Mouse (Mus musculus) CH12.LX (cell line): ENCODE data around the gene Rnf182. TPM values are rescaled to one million over a fixed set of nuclear protein-coding genes. Genes with fewer than 3 reads are reported as not detected.
A peak's percentile ranks its signal among the peaks of the same experiment; 100 is the strongest.

ENCODE experiments used
- DNase-seq: peaks from one replicate; pipeline ENCODE4 v3.0.0-alpha.2; 2013; ENCODE audit errors: extremely low read depth
- H3K27ac ChIP-seq: 2 replicates; pipeline ENCODE4 v1.5.1; 2012; ENCODE audit warnings: low read depth, mild to moderate bottlenecking, control low read depth, moderate library complexity; ENCODE audit not compliant: insufficient read depth
- H3K27me3 ChIP-seq: replicated peaks from 2 replicates; pipeline ENCODE3; 2012; ENCODE audit warnings: inconsistent platforms
- H3K36me3 ChIP-seq, 2 experiments: replicated peaks in 1 of 2; 2 replicates each; pipeline versions ENCODE3 to v1.6.1; 2012; ENCODE audit warnings: inconsistent platforms in 1 of 2, low read length in 1 of 2, mild to moderate bottlenecking in 1 of 2, mixed read lengths in 1 of 2, moderate library complexity in 1 of 2; ENCODE audit not compliant: control insufficient read depth in 1 of 2, insufficient read depth in 1 of 2
- H3K4me1 ChIP-seq, 2 experiments: 2 replicates each; pipeline ENCODE4 v1.6.1; 2012; ENCODE audit warnings: inconsistent platforms in 1 of 2, moderate library complexity in 1 of 2; ENCODE audit not compliant: insufficient read depth in 2 of 2, control insufficient read depth in 1 of 2
- H3K4me2 ChIP-seq: 2 replicates; pipeline ENCODE4 v1.6.1; 2012; ENCODE audit warnings: low read depth, mild to moderate bottlenecking, control low read depth; ENCODE audit not compliant: poor library complexity, insufficient read depth, severe bottlenecking
- H3K4me3 ChIP-seq, 3 experiments: fragments of 150-350 bp in 1 of 3; sonication (generic) in 1 of 3; replicated peaks in 1 of 3; 2 replicates each; pipeline versions ENCODE3 to v1.5.1; 2011 to 2012; ENCODE audit warnings: low read depth in 2 of 3, low read length in 2 of 3, mild to moderate bottlenecking in 2 of 3, moderate library complexity in 2 of 3, control low read depth in 1 of 3, improper control_type of control experiment in 1 of 3, inconsistent platforms in 1 of 3, mixed read lengths in 1 of 3; ENCODE audit not compliant: poor library complexity in 1 of 3
- H3K79me2 ChIP-seq: replicated peaks from 2 replicates; pipeline ENCODE4 v1.6.1; 2012; ENCODE audit warnings: mild to moderate bottlenecking, moderate library complexity; ENCODE audit not compliant: control insufficient read depth, poor library complexity, insufficient read depth, severe bottlenecking; ENCODE audit errors: extremely low read depth
- H3K9ac ChIP-seq: 2 replicates; pipeline ENCODE4 v1.6.1; 2012; ENCODE audit warnings: low read depth, mild to moderate bottlenecking, control low read depth, moderate library complexity; ENCODE audit not compliant: insufficient read depth
- H3K9me3 ChIP-seq: replicated peaks from 2 replicates; pipeline ENCODE3; 2012; ENCODE audit warnings: low read length, inconsistent platforms, mixed read lengths
- BHLHE40 ChIP-seq: IDR thresholded peaks from 2 replicates; pipeline ENCODE4 v1.6.1; 2011; ENCODE audit warnings: mild to moderate bottlenecking, low read depth, low read length, improper control_type of control experiment
- CHD1 ChIP-seq: IDR thresholded peaks from 2 replicates; pipeline ENCODE4 v1.6.1; 2012; ENCODE audit warnings: low read depth, low read length, improper control_type of control experiment, inconsistent platforms
- CHD2 ChIP-seq: IDR thresholded peaks from 2 replicates; pipeline ENCODE4 v1.6.1; 2011; ENCODE audit warnings: low read length, improper control_type of control experiment
- CTCF ChIP-seq, 2 experiments: IDR thresholded peaks in 1 of 2; conservative IDR thresholded peaks in 1 of 2; 2 replicates each; pipeline ENCODE4 v1.5.1; 2011 to 2012; ENCODE audit warnings: low read depth in 2 of 2, low read length in 2 of 2, improper control_type of control experiment in 1 of 2, inconsistent platforms in 1 of 2, mild to moderate bottlenecking in 1 of 2, moderate library complexity in 1 of 2
- ELF1 ChIP-seq: IDR thresholded peaks from 2 replicates; pipeline ENCODE4 v1.6.1; 2014; ENCODE audit warnings: low read depth, mild to moderate bottlenecking, inconsistent platforms, low read length, improper control_type of control experiment
- EP300 ChIP-seq: IDR thresholded peaks from 2 replicates; pipeline ENCODE4 v1.6.1; 2011; ENCODE audit warnings: low read length, improper control_type of control experiment
- IRF4 ChIP-seq: IDR thresholded peaks from 2 replicates; pipeline ENCODE4 v1.6.1; 2014; ENCODE audit warnings: low read depth, mild to moderate bottlenecking, inconsistent platforms, low read length, improper control_type of control experiment
- JUN ChIP-seq: IDR thresholded peaks from 2 replicates; pipeline ENCODE4 v1.6.1; 2011; ENCODE audit warnings: low read depth, mild to moderate bottlenecking, low read length, improper control_type of control experiment, moderate library complexity; ENCODE audit not compliant: insufficient read depth
- KAT2A ChIP-seq: IDR thresholded peaks from 2 replicates; pipeline ENCODE4 v1.6.1; 2012; ENCODE audit warnings: low read length, improper control_type of control experiment, inconsistent platforms; ENCODE audit not compliant: insufficient replicate concordance
- MAX ChIP-seq: IDR thresholded peaks from 2 replicates; pipeline ENCODE4 v1.6.1; 2011; ENCODE audit warnings: low read length, improper control_type of control experiment
- MEF2A ChIP-seq: IDR thresholded peaks from 2 replicates; pipeline ENCODE4 v1.6.1; 2014; ENCODE audit warnings: low read depth, mild to moderate bottlenecking, inconsistent platforms, low read length, improper control_type of control experiment, borderline replicate concordance
- MYC ChIP-seq: IDR thresholded peaks from 2 replicates; pipeline ENCODE4 v1.6.1; 2011; ENCODE audit warnings: low read depth, mild to moderate bottlenecking, improper control_type of control experiment, low read length
- NELFE ChIP-seq: IDR thresholded peaks from 2 replicates; pipeline ENCODE4 v1.6.1; 2011; ENCODE audit warnings: low read depth, low read length, improper control_type of control experiment
- RAD21 ChIP-seq: IDR thresholded peaks from 2 replicates; pipeline ENCODE4 v1.6.1; 2011; ENCODE audit warnings: low read depth, mild to moderate bottlenecking, low read length, improper control_type of control experiment, moderate library complexity
- RCOR1 ChIP-seq: conservative IDR thresholded peaks from 2 replicates; pipeline ENCODE4 v1.6.1; 2012; ENCODE audit warnings: low read depth, mild to moderate bottlenecking, inconsistent platforms, low read length, improper control_type of control experiment
- SIN3A ChIP-seq: IDR thresholded peaks from 2 replicates; pipeline ENCODE4 v1.6.1; 2012; ENCODE audit warnings: low read length, improper control_type of control experiment, inconsistent platforms
- SMC3 ChIP-seq: IDR thresholded peaks from 2 replicates; pipeline ENCODE4 v1.6.1; 2011; ENCODE audit warnings: low read depth, low read length, improper control_type of control experiment
- TBP ChIP-seq: conservative IDR thresholded peaks from 2 replicates; pipeline ENCODE4 v1.6.1; 2011; ENCODE audit warnings: low read depth, low read length, improper control_type of control experiment
- TCF12 ChIP-seq: IDR thresholded peaks from 2 replicates; pipeline ENCODE4 v1.6.1; 2014; ENCODE audit warnings: low read depth, mild to moderate bottlenecking, inconsistent platforms, low read length, improper control_type of control experiment
- UBTF ChIP-seq: IDR thresholded peaks from 2 replicates; pipeline ENCODE4 v1.6.1; 2012; ENCODE audit warnings: low read depth, mild to moderate bottlenecking, inconsistent platforms, low read length, improper control_type of control experiment, moderate library complexity
- ZC3H11A ChIP-seq: IDR thresholded peaks from 2 replicates; pipeline ENCODE4 v1.6.1; 2012; ENCODE audit warnings: low read depth, mild to moderate bottlenecking, inconsistent platforms, low read length, improper control_type of control experiment
- ZKSCAN1 ChIP-seq: IDR thresholded peaks from 2 replicates; pipeline ENCODE4 v1.6.1; 2012; ENCODE audit warnings: low read depth, inconsistent platforms, low read length, improper control_type of control experiment, borderline replicate concordance
- ZNF384 ChIP-seq: IDR thresholded peaks from 2 replicates; pipeline ENCODE4 v1.6.1; 2012; ENCODE audit warnings: low read depth, low read length, improper control_type of control experiment, inconsistent platforms
- dilution Hi-C: fragments of 300-500 bp; cut with MboI; formaldehyde crosslinking; loops from 2 replicates; pipeline ENCODE4 v1.14.3; 2020; ENCODE audit warnings: low sequenced_read_pairs; ENCODE audit not compliant: extremely low pct_unique_long_range_greater_than_20kb, extremely low pct_ligation_motif_present
- in situ Hi-C: fragments of 300-500 bp; cut with MboI; formaldehyde crosslinking; loops from 3 replicates; pipeline ENCODE4 v1.14.3; 2019; ENCODE audit warnings: low sequenced_read_pairs, low pct_ligation_motif_present, low pct_unique_long_range_greater_than_20kb, mixed read lengths
- polyA plus RNA-seq: library from polyadenylated mRNA; unstranded; fragments of >175 nt; gene quantifications from 2 replicates; pipeline ENCODE4 v1.2.1, GENCODE M21; 2012; ENCODE audit warnings: low read depth; ENCODE audit not compliant: insufficient read length
- total RNA-seq, 2 experiments: library from RNA; depleted of rRNA; stranded (reverse); fragments of 300-350 nt in 1 of 2; fragments of >200 nt in 1 of 2; gene quantifications; 2 replicates each; pipeline ENCODE4 v1.2.3; 2012 to 2014

The Rnf182 gene
- total and polyA plus RNA-seq, 3 experiments = not detected

DNA sequence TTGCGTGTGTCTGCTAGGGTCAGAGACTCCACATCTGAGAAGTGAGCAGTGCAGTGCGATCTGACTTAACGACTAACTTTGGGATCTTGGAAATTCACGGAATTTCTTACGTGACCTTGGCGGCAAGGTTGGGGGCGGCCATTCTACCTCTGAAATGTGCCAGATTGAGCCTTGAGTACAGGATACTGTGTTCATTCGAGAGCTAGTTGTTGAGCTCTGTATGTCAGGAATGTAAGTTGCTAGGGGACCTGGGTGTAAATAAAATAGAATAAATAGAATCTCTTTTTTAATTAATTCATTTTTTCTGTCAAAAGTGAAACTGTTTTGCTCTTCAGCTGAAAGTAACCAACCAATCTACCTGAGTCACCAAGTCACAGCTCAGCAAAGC lies 22.8 kb upstream of the Rnf182 start:
- no peak overlapping the region for H3K27ac ChIP-seq
- H3K27me3 ChIP-seq = no peaks in the 10 kb centered on the region
- H3K4me3 ChIP-seq = no peak overlapping the region
- in situ Hi-C loops (no loop called here), dilution Hi-C loops (no loop called here)
- H3K9me3 ChIP-seq = no peaks in the 10 kb centered on the region
- DNase-seq = no peak
- H3K4me2 ChIP-seq = no peak overlapping the region
- no peaks in the 10 kb centered on the region for H3K79me2 ChIP-seq
- no peak overlapping the region for H3K9ac ChIP-seq
- H3K4me1 ChIP-seq = no peaks in the 10 kb centered on the region
- H3K36me3 ChIP-seq = no peaks in the 10 kb centered on the region
- no peak for TF ChIP-seq JUN
- TF ChIP-seq MYC = no peak
- no peak for TF ChIP-seq RCOR1
- no peak for TF ChIP-seq MEF2A
- TF ChIP-seq IRF4 = no peak
- TF ChIP-seq TBP = no peak
- no peak for TF ChIP-seq RAD21
- TF ChIP-seq ELF1 = no peak
- no peak for TF ChIP-seq SMC3
- TF ChIP-seq ZKSCAN1 = no peak
- TF ChIP-seq KAT2A = no peak
- no peak for TF ChIP-seq MAX
- no peak for TF ChIP-seq SIN3A
- no peak for TF ChIP-seq EP300
- no peak for TF ChIP-seq UBTF
- TF ChIP-seq CHD2 = no peak
- no peak for TF ChIP-seq ZNF384
- no peak for TF ChIP-seq NELFE
- TF ChIP-seq TCF12 = no peak
- TF ChIP-seq, all 38 proteins: peak for 0

DNA sequence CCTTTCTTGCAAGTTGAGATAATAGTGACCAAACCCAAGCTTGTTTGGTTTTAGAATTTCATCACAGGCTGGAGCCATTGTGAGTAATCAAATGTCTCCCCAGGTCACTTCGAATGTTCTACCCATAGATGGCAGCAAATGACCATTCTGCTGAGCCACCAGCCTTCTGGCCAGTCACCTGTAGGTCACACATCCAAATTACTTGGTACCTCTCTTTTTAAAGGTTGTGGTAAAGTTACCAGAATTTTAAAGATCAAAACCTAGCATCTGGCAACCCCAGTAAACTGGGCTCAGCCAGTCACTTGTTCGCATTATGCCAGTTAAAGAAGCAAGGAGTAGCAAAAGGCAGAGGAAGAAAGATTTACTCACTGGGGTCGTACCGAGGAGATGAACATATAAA lies 19.6 kb upstream of the Rnf182 start:
- Histone ChIP-seq H3K27me3 (no peaks in the 10 kb centered on the region), H3K4me3 (no peak overlapping the region), H3K79me2 (no peaks in the 10 kb centered on the region), H3K4me1 (no peaks in the 10 kb centered on the region), H3K9me3 (no peaks in the 10 kb centered on the region), H3K4me2 (no peak overlapping the region), H3K27ac (no peak overlapping the region), H3K9ac (no peak overlapping the region), H3K36me3 (no peaks in the 10 kb centered on the region)
- peak; percentile 67 for DNase-seq
- in situ Hi-C loops (loop anchor here (5.0 kb wide), 1 partner anchor 136 kb away; no protein-coding TSS in a partner anchor), dilution Hi-C loops (no loop called here)
- TF ChIP-seq RAD21 = peak; percentile 95
- TF ChIP-seq TCF12 = no peak
- TF ChIP-seq CHD1 = no peak
- 0 out of 2 replicates have a peak, but pooled peaks have one; percentile 41 for TF ChIP-seq BHLHE40
- TF ChIP-seq SMC3 = peak; percentile 80
- peak; percentile 29; the same call in 1 of the 2 replicates for TF ChIP-seq ZC3H11A
- TF ChIP-seq CTCF (conservative IDR thresholded peaks at IDR 0.05 in 1 of 2, IDR thresholded peaks at IDR 0.05 in 1 of 2; ENCODE audit: low read depth in 2 of 2, low read length in 2 of 2) = peak; percentile 57 to 93
